Mouse (Mus musculus): ENCODE data around the gene Spink4. TPM values are rescaled to one million over a fixed set of nuclear protein-coding genes. Genes with fewer than 3 reads are reported as not detected.
"Not testable (repeated sequence)": the region's sequence is repeated elsewhere in the genome, so short reads cannot be mapped to it uniquely, and the experiment has no call there.

Spink4 gene
- polyA plus RNA-seq, 1 experiment from 2014 or later = 560 TPM

DNA sequence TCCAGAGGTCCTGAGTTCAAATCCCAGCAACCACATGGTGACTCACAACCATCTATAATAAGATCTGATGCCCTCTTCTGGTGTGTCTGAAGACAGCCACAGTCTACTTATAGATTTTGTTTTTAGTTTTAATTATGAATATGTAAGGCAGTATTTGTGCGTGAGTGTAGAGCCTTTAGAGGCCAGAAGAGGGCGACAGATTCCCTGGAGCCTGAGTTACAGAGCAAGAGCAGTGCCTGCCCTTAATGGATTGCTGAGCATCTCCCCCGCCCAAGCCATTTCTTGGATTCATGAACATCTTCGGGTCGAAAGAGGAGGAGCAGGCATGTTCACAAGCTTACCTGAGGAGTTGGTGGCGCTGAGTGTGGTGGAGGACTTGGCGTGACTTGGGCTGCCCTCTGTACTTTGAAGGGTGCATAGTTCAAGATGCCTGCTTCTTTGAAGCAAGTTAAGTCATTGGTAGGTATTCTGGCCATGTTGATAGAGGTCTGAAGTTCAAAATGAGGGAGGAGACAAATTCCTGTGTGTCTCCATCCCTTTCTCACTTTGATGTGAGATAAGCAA, 3.2 kb upstream of the Spink4 start:
- H3K9me3 ChIP-seq (ENCODE audit: control insufficient read depth, low read length) = no peaks in the 10 kb centered on the region
- H3K36me3 ChIP-seq (ENCODE audit: control insufficient read depth, insufficient read depth, low read length) = no peaks in the 10 kb centered on the region
- no peak overlapping the region for H3K27ac ChIP-seq (ENCODE audit: low read length)
- no peaks in the 10 kb centered on the region for H3K27me3 ChIP-seq (replicated peaks; ENCODE audit: control insufficient read depth, insufficient read depth, low read length)
- no peaks in the 10 kb centered on the region for H3K4me1 ChIP-seq (ENCODE audit: control insufficient read depth, insufficient read depth, low read length)
- no peak overlapping the region for H3K4me2 ChIP-seq (ENCODE audit: low read depth, low read length)
- whole genome bisulfite sequencing = 89% methylated on average over 7 of the region's 7 CpGs
- no peak overlapping the region for H3K4me3 ChIP-seq (ENCODE audit: low read length)
- H3K9ac ChIP-seq (ENCODE audit: low read depth, low read length) = no peak overlapping the region
- ATAC-seq = no peak

DNA sequence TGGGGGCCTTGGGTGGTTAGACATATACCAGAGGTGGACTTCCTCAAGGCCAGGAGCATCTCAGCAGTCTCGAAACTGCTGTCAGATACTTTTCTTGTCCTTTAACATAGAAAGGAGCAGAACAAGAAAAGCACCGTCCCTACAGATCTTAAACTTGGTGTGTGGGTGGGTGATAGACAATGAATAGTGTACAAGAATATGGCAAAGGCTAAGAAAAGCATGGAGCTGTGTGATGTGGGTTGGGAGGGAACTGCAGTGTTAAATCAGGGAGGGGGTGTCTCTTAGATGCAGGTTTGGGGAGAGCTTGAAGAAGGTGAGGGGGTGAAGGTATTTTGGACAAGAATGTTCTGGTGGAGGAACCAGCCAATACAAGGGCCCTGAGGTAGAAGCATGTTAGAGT, 724 bp downstream of the Spink4 start:
- no peak overlapping the region for H3K4me2 ChIP-seq (ENCODE audit: low read depth, low read length)
- no peak for ATAC-seq
- H3K36me3 ChIP-seq (ENCODE audit: control insufficient read depth, insufficient read depth, low read length) = no peaks in the 10 kb centered on the region
- H3K4me1 ChIP-seq (ENCODE audit: control insufficient read depth, insufficient read depth, low read length) = no peaks in the 10 kb centered on the region
- no peaks in the 10 kb centered on the region for H3K27me3 ChIP-seq (replicated peaks; ENCODE audit: control insufficient read depth, insufficient read depth, low read length)
- H3K4me3 ChIP-seq (ENCODE audit: low read length) = no peak overlapping the region
- no peak overlapping the region for H3K9ac ChIP-seq (ENCODE audit: low read depth, low read length)
- WGBS = 84% methylated on average over 2 of the region's 2 CpGs
- no peak overlapping the region for H3K27ac ChIP-seq (ENCODE audit: low read length)
- no peaks in the 10 kb centered on the region for H3K9me3 ChIP-seq (ENCODE audit: control insufficient read depth, low read length)

DNA sequence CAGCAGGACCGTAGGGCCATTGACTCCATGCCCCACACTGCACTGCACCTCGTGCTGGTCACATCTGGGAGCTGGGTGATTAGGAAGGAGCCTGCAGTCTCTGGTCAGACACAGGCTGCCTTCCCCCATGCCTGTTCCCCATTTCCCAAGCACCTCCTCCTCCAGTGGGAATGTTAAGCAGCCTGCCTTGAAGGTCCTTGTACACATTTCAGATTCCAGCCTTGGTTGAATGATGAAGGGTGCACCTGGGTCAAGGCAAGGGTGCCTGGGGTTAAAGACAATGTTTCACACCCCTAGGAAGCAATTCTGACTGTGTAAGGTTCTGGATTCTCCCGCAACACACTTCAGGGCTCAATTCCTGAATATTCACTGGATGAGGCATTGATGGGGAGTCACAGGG, 1.4 kb downstream of the Spink4 start:
- 69% methylated on average over 3 of the region's 3 CpGs for WGBS
- H3K9me3 ChIP-seq (ENCODE audit: control insufficient read depth, low read length) = no peaks in the 10 kb centered on the region
- no peak overlapping the region for H3K27ac ChIP-seq (ENCODE audit: low read length)
- H3K4me1 ChIP-seq (ENCODE audit: control insufficient read depth, insufficient read depth, low read length) = no peaks in the 10 kb centered on the region
- no peaks in the 10 kb centered on the region for H3K36me3 ChIP-seq (ENCODE audit: control insufficient read depth, insufficient read depth, low read length)
- ATAC-seq = no peak
- no peak overlapping the region for H3K4me3 ChIP-seq (ENCODE audit: low read length)
- no peaks in the 10 kb centered on the region for H3K27me3 ChIP-seq (replicated peaks; ENCODE audit: control insufficient read depth, insufficient read depth, low read length)
- H3K4me2 ChIP-seq (ENCODE audit: low read depth, low read length) = no peak overlapping the region
- no peak overlapping the region for H3K9ac ChIP-seq (ENCODE audit: low read depth, low read length)

DNA sequence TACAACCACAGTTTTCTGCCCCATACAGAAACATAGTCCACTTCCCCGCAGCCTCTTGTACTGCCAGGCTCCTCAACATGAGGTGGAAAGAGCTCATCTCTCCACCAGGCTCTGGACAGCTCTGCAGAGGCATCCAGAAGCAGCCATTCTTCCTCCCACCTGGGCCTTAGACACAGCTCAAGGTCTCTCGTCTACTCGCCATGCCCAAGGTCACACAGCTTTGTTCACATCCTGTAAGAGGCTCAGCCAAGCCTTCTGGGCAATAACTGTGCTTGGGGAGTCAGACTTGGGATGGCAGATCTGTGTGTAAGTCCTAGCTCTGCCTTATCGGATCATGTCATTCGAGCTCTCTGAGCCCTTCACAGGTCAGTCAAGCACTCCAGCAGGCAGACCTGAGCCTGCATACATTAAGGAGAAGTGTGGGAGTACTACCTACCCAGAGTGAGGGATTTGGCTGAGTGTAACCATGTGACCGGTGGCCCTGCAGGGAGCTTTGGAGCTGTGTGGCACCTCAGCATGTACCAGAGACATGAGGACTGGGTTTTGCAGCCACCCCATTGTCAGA, 3.3 kb downstream of the Spink4 start:
- WGBS = 77% methylated on average over 6 of the region's 6 CpGs

DNA sequence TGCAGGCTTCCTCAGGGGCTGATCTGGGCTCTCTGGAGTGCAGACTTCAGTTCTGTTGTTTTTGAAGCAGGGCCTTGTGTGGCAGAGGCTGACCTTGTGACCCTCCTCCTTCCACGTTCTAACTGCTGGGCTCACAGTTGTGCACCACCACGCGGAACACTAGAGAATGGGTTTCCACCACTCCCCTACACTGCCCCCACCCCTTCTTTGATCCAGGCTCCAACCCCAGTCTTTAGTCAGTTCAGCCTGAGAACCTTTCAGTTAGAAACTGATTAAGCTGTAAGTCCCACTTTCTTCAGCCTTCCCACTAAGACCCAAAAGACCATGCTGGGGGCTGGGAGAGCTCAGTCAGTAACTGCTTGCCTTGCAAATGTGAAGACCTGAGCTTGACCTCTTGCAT, 5.7 kb downstream of the Spink4 start:
- Histone ChIP-seq H3K27me3 (replicated peaks; ENCODE audit: control insufficient read depth, insufficient read depth, low read length) (no peaks in the 10 kb centered on the region), H3K9ac (ENCODE audit: low read depth, low read length) (no peak overlapping the region), H3K4me3 (ENCODE audit: low read length) (no peak overlapping the region), H3K36me3 (ENCODE audit: control insufficient read depth, insufficient read depth, low read length) (no peaks in the 10 kb centered on the region), H3K9me3 (ENCODE audit: control insufficient read depth, low read length) (no peaks in the 10 kb centered on the region), H3K27ac (ENCODE audit: low read length) (no peak overlapping the region), H3K4me1 (ENCODE audit: control insufficient read depth, insufficient read depth, low read length) (no peaks in the 10 kb centered on the region), H3K4me2 (ENCODE audit: low read depth, low read length) (no peak overlapping the region)
- no peak for ATAC-seq
- 54% methylated on average over 3 of the region's 3 CpGs for WGBS

More for the DNA sequence above, 3.3 kb downstream of the Spink4 start:
- H3K4me2 ChIP-seq (ENCODE audit: low read depth, low read length) = no peak overlapping the region
- H3K4me1 ChIP-seq (ENCODE audit: control insufficient read depth, insufficient read depth, low read length) = no peaks in the 10 kb centered on the region
- no peaks in the 10 kb centered on the region for H3K36me3 ChIP-seq (ENCODE audit: control insufficient read depth, insufficient read depth, low read length)
- no peak overlapping the region for H3K4me3 ChIP-seq (ENCODE audit: low read length)
- H3K27me3 ChIP-seq (replicated peaks; ENCODE audit: control insufficient read depth, insufficient read depth, low read length) = no peaks in the 10 kb centered on the region
- no peaks in the 10 kb centered on the region for H3K9me3 ChIP-seq (ENCODE audit: control insufficient read depth, low read length)
- no peak overlapping the region for H3K9ac ChIP-seq (ENCODE audit: low read depth, low read length)
- ATAC-seq = no peak
- H3K27ac ChIP-seq (ENCODE audit: low read length) = no peak overlapping the region

DNA sequence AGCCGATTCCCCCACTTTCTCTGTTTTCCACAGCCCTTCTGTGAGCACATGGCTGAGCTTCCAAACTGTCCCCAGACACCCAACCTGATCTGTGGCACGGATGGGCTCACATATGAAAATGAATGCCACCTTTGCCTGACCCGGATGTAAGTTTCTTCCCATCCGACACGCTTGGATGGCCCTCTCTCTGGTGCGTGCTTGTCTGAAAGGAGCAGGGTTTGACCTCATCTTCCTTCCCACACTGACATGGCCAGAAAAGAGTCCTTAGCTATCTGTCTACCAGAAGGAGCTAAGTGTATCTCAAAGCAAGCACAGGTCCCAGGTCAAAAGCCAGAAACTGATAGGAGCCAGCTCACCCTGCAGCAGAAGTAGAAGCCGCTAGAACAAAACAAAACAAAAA, 9.2 kb downstream of the Spink4 start:
- H3K27ac ChIP-seq (ENCODE audit: low read length) = no peak overlapping the region
- no peaks in the 10 kb centered on the region for H3K4me1 ChIP-seq (ENCODE audit: control insufficient read depth, insufficient read depth, low read length)
- H3K36me3 ChIP-seq (ENCODE audit: control insufficient read depth, insufficient read depth, low read length) = 0 out of 2 replicates have a peak, but pooled peaks cover 2% of the 10 kb centered on the region
- H3K9ac ChIP-seq (ENCODE audit: low read depth, low read length) = no peak overlapping the region
- 88% methylated on average over 7 of the region's 7 CpGs for WGBS
- no peaks in the 10 kb centered on the region for H3K9me3 ChIP-seq (ENCODE audit: control insufficient read depth, low read length)
- no peak for ATAC-seq
- no peak overlapping the region for H3K4me3 ChIP-seq (ENCODE audit: low read length)
- no peak overlapping the region for H3K4me2 ChIP-seq (ENCODE audit: low read depth, low read length)
- no peaks in the 10 kb centered on the region for H3K27me3 ChIP-seq (replicated peaks; ENCODE audit: control insufficient read depth, insufficient read depth, low read length)

DNA sequence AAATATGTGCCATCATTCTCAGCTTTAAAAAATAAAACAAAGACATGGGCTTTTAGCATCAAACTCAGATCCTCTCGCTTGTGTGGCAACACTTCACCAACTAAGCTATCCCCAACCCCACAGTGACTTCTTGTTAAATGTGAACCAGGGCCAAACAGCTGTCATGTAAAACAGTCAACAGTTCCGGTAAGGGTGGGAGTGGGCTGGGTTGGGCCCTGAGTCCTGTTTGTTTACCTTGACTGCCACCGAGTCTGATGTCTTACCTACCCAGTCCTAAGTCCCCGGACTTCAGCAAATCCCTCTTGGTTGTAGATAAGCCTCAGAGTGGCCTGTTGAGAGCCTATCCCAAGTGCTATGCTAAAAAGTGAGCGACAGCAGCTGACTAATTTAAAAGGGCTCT, 13.8 kb downstream of the Spink4 start:
- Histone ChIP-seq H3K9ac (ENCODE audit: low read depth, low read length) (no peak overlapping the region), H3K4me1 (ENCODE audit: control insufficient read depth, insufficient read depth, low read length) (no peaks in the 10 kb centered on the region), H3K4me3 (ENCODE audit: low read length) (no peak overlapping the region), H3K4me2 (ENCODE audit: low read depth, low read length) (no peak overlapping the region), H3K27me3 (replicated peaks; ENCODE audit: control insufficient read depth, insufficient read depth, low read length) (no peaks in the 10 kb centered on the region), H3K36me3 (ENCODE audit: control insufficient read depth, insufficient read depth, low read length) (peaks cover 22% of the 10 kb centered on the region), H3K27ac (ENCODE audit: low read length) (no peak overlapping the region), H3K9me3 (ENCODE audit: control insufficient read depth, low read length) (no peaks in the 10 kb centered on the region)
- 80% methylated on average over 5 of the region's 5 CpGs for WGBS
- no peak for ATAC-seq

DNA sequence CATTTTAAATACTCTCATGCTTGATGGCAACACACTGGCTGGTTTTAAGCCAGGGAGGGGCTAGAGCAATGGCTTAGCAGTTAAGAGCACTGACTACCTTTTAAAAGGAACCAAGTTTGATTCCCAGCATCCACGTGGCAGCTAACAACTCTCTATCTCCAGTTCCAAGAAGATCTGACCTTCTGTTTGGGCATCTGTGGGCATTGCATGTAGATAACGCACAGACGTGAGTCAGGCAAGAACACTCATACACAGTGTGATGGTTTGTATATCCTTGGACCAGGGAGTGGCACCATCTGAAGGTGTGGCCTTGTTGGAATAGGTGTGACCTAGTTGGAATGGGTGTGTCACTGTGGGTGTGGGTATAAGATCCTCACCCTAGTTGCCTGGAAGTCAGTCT, 14.5 kb downstream of the Spink4 start:
- H3K27ac ChIP-seq (ENCODE audit: low read length); H3K27me3 ChIP-seq (replicated peaks; ENCODE audit: control insufficient read depth, insufficient read depth, low read length); ATAC-seq; H3K9ac ChIP-seq (ENCODE audit: low read depth, low read length); H3K9me3 ChIP-seq (ENCODE audit: control insufficient read depth, low read length); H3K4me1 ChIP-seq (ENCODE audit: control insufficient read depth, insufficient read depth, low read length); H3K4me2 ChIP-seq (ENCODE audit: low read depth, low read length); H3K4me3 ChIP-seq (ENCODE audit: low read length): not testable (repeated sequence)
- 83% methylated on average over 3 of the region's 3 CpGs for WGBS
- peaks cover 27% of the 10 kb centered on the region for H3K36me3 ChIP-seq (ENCODE audit: control insufficient read depth, insufficient read depth, low read length)

DNA sequence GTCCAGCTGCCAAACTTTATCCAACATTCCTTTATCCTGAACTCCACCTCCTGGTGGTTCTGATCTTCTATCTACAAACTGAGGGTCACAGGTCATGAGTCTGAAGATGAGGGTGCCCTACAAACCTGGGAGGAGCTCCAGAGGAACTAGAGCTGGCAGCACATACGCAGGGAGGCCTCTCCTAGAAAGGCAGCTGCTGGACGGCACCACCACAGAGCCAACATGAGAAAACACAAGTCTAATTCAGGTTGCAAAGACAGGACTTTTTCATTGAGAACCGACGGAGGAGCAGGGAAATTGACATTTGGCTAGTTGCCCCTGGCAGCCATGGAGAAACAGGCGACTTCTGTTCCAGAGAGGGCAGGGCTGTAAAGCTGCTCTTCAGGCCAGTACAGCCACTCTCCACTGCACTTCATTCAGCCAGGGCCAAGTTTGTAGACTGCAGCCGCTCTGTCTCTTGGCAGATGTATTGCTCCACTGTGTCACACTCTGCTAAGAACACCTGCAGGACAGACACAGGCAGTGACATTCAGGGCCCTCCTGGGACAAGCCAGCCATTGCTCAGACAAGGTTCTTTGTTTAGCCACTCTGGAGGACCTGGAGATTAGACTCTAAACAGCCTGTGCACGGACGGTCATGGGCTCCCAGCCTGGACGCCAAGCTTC, 16.5 kb downstream of the Spink4 start:
- Histone ChIP-seq H3K36me3 (ENCODE audit: control insufficient read depth, insufficient read depth, low read length) (peaks cover 42% of the 10 kb centered on the region), H3K4me1 (ENCODE audit: control insufficient read depth, insufficient read depth, low read length) (no peaks in the 10 kb centered on the region), H3K27ac (ENCODE audit: low read length) (no peak overlapping the region), H3K9ac (ENCODE audit: low read depth, low read length) (no peak overlapping the region), H3K9me3 (ENCODE audit: control insufficient read depth, low read length) (no peaks in the 10 kb centered on the region), H3K27me3 (replicated peaks; ENCODE audit: control insufficient read depth, insufficient read depth, low read length) (no peaks in the 10 kb centered on the region), H3K4me2 (ENCODE audit: low read depth, low read length) (no peak overlapping the region), H3K4me3 (ENCODE audit: low read length) (no peak overlapping the region)
- 0 out of 2 replicates have a peak, but pooled peaks have one; percentile 21 for ATAC-seq
- 83% methylated on average over 9 of the region's 9 CpGs for WGBS

Measured in intestine, embryonic 16.5 days (tissue).